Mouse (Mus musculus) MEL (cell line): ENCODE results near the gene Ano6. TPM values are rescaled to one million over a fixed set of nuclear protein-coding genes. Genes with fewer than 3 reads are reported as not detected.

Experiments
- DNase-seq: peaks from one replicate; pipeline ENCODE4 v3.0.0; 2011; ENCODE audit warnings: low read depth, low spot score
- H3K27ac ChIP-seq: 2 replicates; pipeline ENCODE4 v1.5.1; 2012; ENCODE audit warnings: low read depth, mild to moderate bottlenecking, control low read depth, low read length, moderate library complexity; ENCODE audit not compliant: control insufficient read depth
- H3K27me3 ChIP-seq, 2 experiments: fragments of 150-350 bp in 1 of 2; sonication (generic) in 1 of 2; 2 replicates each; pipeline ENCODE4 v1.6.1; 2012; ENCODE audit warnings: low read length in 2 of 2, mild to moderate bottlenecking in 2 of 2, improper control_type of control experiment in 1 of 2, moderate library complexity in 1 of 2; ENCODE audit not compliant: insufficient read depth in 2 of 2, control insufficient read depth in 1 of 2
- H3K36me3 ChIP-seq, 2 experiments: 2 replicates each; pipeline ENCODE4 v1.6.1; 2012 to 2014; ENCODE audit warnings: low read length in 2 of 2, improper control_type of control experiment in 1 of 2, inconsistent platforms in 1 of 2, mild to moderate bottlenecking in 1 of 2; ENCODE audit not compliant: insufficient read depth in 2 of 2, control insufficient read depth in 1 of 2
- H3K4me1 ChIP-seq, 2 experiments: fragments of 150-350 bp in 1 of 2; sonication (generic) in 1 of 2; 2 replicates each; pipeline ENCODE4 v1.6.1; 2012; ENCODE audit warnings: low read length in 2 of 2, improper control_type of control experiment in 1 of 2, mild to moderate bottlenecking in 1 of 2; ENCODE audit not compliant: insufficient read depth in 2 of 2, control insufficient read depth in 1 of 2
- H3K4me3 ChIP-seq, 2 experiments: fragments of 150-350 bp in 1 of 2; sonication (generic) in 1 of 2; 2 replicates each; pipeline ENCODE4 v1.5.1; 2012; ENCODE audit warnings: low read depth in 2 of 2, low read length in 2 of 2, mild to moderate bottlenecking in 2 of 2, moderate library complexity in 2 of 2, control low read depth in 1 of 2, improper control_type of control experiment in 1 of 2; ENCODE audit not compliant: control insufficient read depth in 1 of 2, insufficient read depth in 1 of 2
- H3K79me2 ChIP-seq: 2 replicates; pipeline ENCODE4 v1.6.1; 2012; ENCODE audit warnings: mild to moderate bottlenecking, low read length, moderate library complexity; ENCODE audit not compliant: control insufficient read depth, poor library complexity, insufficient read depth
- H3K9ac ChIP-seq: 2 replicates; pipeline ENCODE4 v1.6.1; 2012; ENCODE audit warnings: low read depth, mild to moderate bottlenecking, control low read depth, low read length, moderate library complexity; ENCODE audit not compliant: control insufficient read depth, poor library complexity, severe bottlenecking
- H3K9me3 ChIP-seq: fragments of 150-350 bp; sonication (generic); replicated peaks from 2 replicates; pipeline ENCODE4 v1.6.1; 2012; ENCODE audit warnings: mild to moderate bottlenecking, low read length, improper control_type of control experiment, moderate library complexity; ENCODE audit not compliant: insufficient read depth
- CHD1 ChIP-seq: IDR thresholded peaks from 2 replicates; pipeline ENCODE4 v1.6.1; 2012; ENCODE audit warnings: low read depth, mild to moderate bottlenecking, inconsistent platforms, low read length, improper control_type of control experiment
- CHD2 ChIP-seq: IDR thresholded peaks from 2 replicates; pipeline ENCODE4 v1.6.1; 2011; ENCODE audit warnings: low read length, improper control_type of control experiment
- CTCF ChIP-seq, 3 experiments: IDR thresholded peaks in 2 of 3; conservative IDR thresholded peaks in 1 of 3; 2 replicates each; pipeline ENCODE4 v1.5.1; 2011 to 2012; ENCODE audit warnings: low read length in 3 of 3, low read depth in 2 of 3, mild to moderate bottlenecking in 2 of 3, improper control_type of control experiment in 1 of 3, inconsistent platforms in 1 of 3, mixed read lengths in 1 of 3, moderate library complexity in 1 of 3; ENCODE audit not compliant: control insufficient read depth in 1 of 3, insufficient read depth in 1 of 3, poor library complexity in 1 of 3, severe bottlenecking in 1 of 3
- E2F4 ChIP-seq: IDR thresholded peaks from 2 replicates; pipeline ENCODE4 v1.6.1; 2011; ENCODE audit warnings: low read depth, low read length, improper control_type of control experiment, borderline replicate concordance
- ELF1 ChIP-seq: IDR thresholded peaks from 2 replicates; pipeline ENCODE4 v1.6.1; 2014; ENCODE audit warnings: low read depth, mild to moderate bottlenecking, inconsistent platforms, low read length, improper control_type of control experiment, moderate library complexity
- EP300 ChIP-seq, 2 experiments: IDR thresholded peaks; 2 replicates each; pipeline ENCODE4 v1.6.1; 2011; ENCODE audit warnings: improper control_type of control experiment in 2 of 2, low read length in 2 of 2, low read depth in 1 of 2, mild to moderate bottlenecking in 1 of 2
- GABPA ChIP-seq: IDR thresholded peaks from 2 replicates; pipeline ENCODE4 v1.6.1; 2012; ENCODE audit warnings: low read depth, mild to moderate bottlenecking, inconsistent platforms, low read length, improper control_type of control experiment, moderate library complexity
- GATA1 ChIP-seq: IDR thresholded peaks from 2 replicates; pipeline ENCODE4 v1.6.1; 2011; ENCODE audit warnings: low read depth, low read length, improper control_type of control experiment
- HCFC1 ChIP-seq: IDR thresholded peaks from 2 replicates; pipeline ENCODE4 v1.6.1; 2012; ENCODE audit warnings: low read depth, mild to moderate bottlenecking, inconsistent platforms, low read length, improper control_type of control experiment, moderate library complexity
- KAT2A ChIP-seq: conservative IDR thresholded peaks from 2 replicates; pipeline ENCODE4 v1.6.1; 2012; ENCODE audit warnings: low read depth, low read length, improper control_type of control experiment, inconsistent platforms
- MAFK ChIP-seq: IDR thresholded peaks from 2 replicates; pipeline ENCODE4 v1.6.1; 2011; ENCODE audit warnings: low read depth, mild to moderate bottlenecking, low read length, improper control_type of control experiment, borderline replicate concordance
- MAX ChIP-seq: IDR thresholded peaks from 2 replicates; pipeline ENCODE4 v1.6.1; 2011; ENCODE audit warnings: low read length, improper control_type of control experiment
- MEF2A ChIP-seq: IDR thresholded peaks from 2 replicates; pipeline ENCODE4 v1.6.1; 2014; ENCODE audit warnings: low read depth, mild to moderate bottlenecking, inconsistent platforms, low read length, improper control_type of control experiment; ENCODE audit not compliant: poor library complexity, insufficient replicate concordance, severe bottlenecking; ENCODE audit errors: extremely low read depth
- MYB ChIP-seq: IDR thresholded peaks from 2 replicates; pipeline ENCODE4 v1.6.1; 2011; ENCODE audit warnings: mild to moderate bottlenecking, low read depth, low read length, improper control_type of control experiment
- POLR2A ChIP-seq, 2 experiments: IDR thresholded peaks; 2 replicates each; pipeline ENCODE4 v1.6.1; 2011 to 2012; ENCODE audit warnings: low read length in 2 of 2, mild to moderate bottlenecking in 2 of 2, control low read depth in 1 of 2, improper control_type of control experiment in 1 of 2, low read depth in 1 of 2, moderate library complexity in 1 of 2; ENCODE audit not compliant: control insufficient read depth in 1 of 2, insufficient read depth in 1 of 2, poor library complexity in 1 of 2
- POLR2AphosphoS5 ChIP-seq: IDR thresholded peaks from 2 replicates; pipeline ENCODE4 v1.6.1; 2012; ENCODE audit warnings: low read depth, borderline replicate concordance, mild to moderate bottlenecking, inconsistent platforms, low read length, moderate library complexity, mixed read lengths
- SIN3A ChIP-seq: IDR thresholded peaks from 2 replicates; pipeline ENCODE4 v1.6.1; 2012; ENCODE audit warnings: low read length, improper control_type of control experiment, inconsistent platforms
- TBP ChIP-seq: IDR thresholded peaks from 2 replicates; pipeline ENCODE4 v1.8.0; 2011; ENCODE audit warnings: low read depth, low read length, improper control_type of control experiment
- USF2 ChIP-seq, 2 experiments: IDR thresholded peaks; 2 replicates each; pipeline ENCODE4 v1.6.1; 2011 to 2012; ENCODE audit warnings: improper control_type of control experiment in 2 of 2, low read length in 2 of 2, borderline replicate concordance in 1 of 2, inconsistent platforms in 1 of 2, low read depth in 1 of 2, mild to moderate bottlenecking in 1 of 2; ENCODE audit not compliant: insufficient read depth in 1 of 2
- ZKSCAN1 ChIP-seq: IDR thresholded peaks from 2 replicates; pipeline ENCODE4 v1.6.1; 2012; ENCODE audit warnings: low read depth, mild to moderate bottlenecking, inconsistent platforms, low read length, improper control_type of control experiment, moderate library complexity
- ZMIZ1 ChIP-seq: IDR thresholded peaks from 2 replicates; pipeline ENCODE4 v1.6.1; 2012; ENCODE audit warnings: low read depth, mild to moderate bottlenecking, inconsistent platforms, low read length, improper control_type of control experiment, moderate library complexity
- polyA plus RNA-seq, 2 experiments: library from polyadenylated mRNA; stranded (reverse) in 1 of 2; unstranded in 1 of 2; fragments of >175 nt in 1 of 2; fragments of >200 nt in 1 of 2; gene quantifications; 2 replicates each; pipeline versions ENCODE4 v1.2.1 to v1.2.4; 2012; ENCODE audit warnings: low replicate concordance in 2 of 2, low read depth in 1 of 2; ENCODE audit not compliant: insufficient read length in 2 of 2, insufficient read depth in 1 of 2, missing spikeins in 1 of 2
- total RNA-seq: library from RNA; depleted of rRNA; stranded (reverse); fragments of 300-350 nt; gene quantifications from 2 replicates; pipeline ENCODE4 v1.2.3, GENCODE M21; 2012

Ano6 gene
- total and polyA plus RNA-seq, 3 experiments = 54.8 to 66.6 (median 61.4) TPM

- Histone ChIP-seq H3K27me3 (no peaks in the 10 kb centered on the region), H3K36me3 (no peaks in the 10 kb centered on the region), H3K9me3 (no peaks in the 10 kb centered on the region), H3K4me3 (no peak overlapping the region), H3K4me1 (no peaks in the 10 kb centered on the region), H3K9ac (no peak overlapping the region), H3K27ac (no peak overlapping the region), H3K79me2 (no peaks in the 10 kb centered on the region)
- no peak for TF ChIP-seq MAFK
- DNase-seq = no peak
These were observed 223.9 kb downstream of the Ano6 start for GRCm38 (mm10) chr15:96014501-96014900.

GRCm38 (mm10) chr15:96020465-96020864, 229.8 kb downstream of the Ano6 start:
- no peaks in the 10 kb centered on the region for H3K36me3 ChIP-seq
- H3K4me3 ChIP-seq = no peak overlapping the region
- no peak for TF ChIP-seq TBP
- TF ChIP-seq ZKSCAN1 = no peak
- TF ChIP-seq MEF2A = no peak
- no peak for TF ChIP-seq ELF1
- TF ChIP-seq CHD1 = no peak
- no peak for TF ChIP-seq ZMIZ1
- TF ChIP-seq KAT2A = no peak
- TF ChIP-seq MAX = no peak
- no peak for TF ChIP-seq USF2 (IDR thresholded peaks at IDR 0.05; ENCODE audit: borderline replicate concordance in 1 of 2, insufficient read depth in 1 of 2, low read depth in 1 of 2, low read length in 2 of 2)
- no peak for TF ChIP-seq MYB
- no peak for TF ChIP-seq HCFC1
- TF ChIP-seq GABPA = no peak
- no peak for TF ChIP-seq E2F4
- no peak for TF ChIP-seq CTCF (IDR thresholded peaks at IDR 0.05 in 2 of 3, conservative IDR thresholded peaks at IDR 0.05 in 1 of 3; ENCODE audit: control insufficient read depth in 1 of 3, insufficient read depth in 1 of 3, low read depth in 2 of 3, low read length in 3 of 3, poor library complexity in 1 of 3, severe bottlenecking in 1 of 3)
- no peak for TF ChIP-seq CHD2
- no peak for TF ChIP-seq SIN3A
- TF ChIP-seq GATA1 = no peak
- TF ChIP-seq POLR2AphosphoS5 = no peak
- TF ChIP-seq EP300 (IDR thresholded peaks at IDR 0.05; ENCODE audit: low read depth in 1 of 2, low read length in 2 of 2) = no peak
- TF ChIP-seq POLR2A (IDR thresholded peaks at IDR 0.05; ENCODE audit: control insufficient read depth in 1 of 2, insufficient read depth in 1 of 2, low read depth in 1 of 2, low read length in 2 of 2, poor library complexity in 1 of 2) = no peak
- TF ChIP-seq, all 39 proteins: peak for 0
- H3K4me1 ChIP-seq = no peaks in the 10 kb centered on the region
- no peaks in the 10 kb centered on the region for H3K79me2 ChIP-seq
- H3K9me3 ChIP-seq = no peaks in the 10 kb centered on the region
- no peak overlapping the region for H3K9ac ChIP-seq
- H3K27me3 ChIP-seq = no peaks in the 10 kb centered on the region; a peak in 1 of 4 replicates
- no peak overlapping the region for H3K27ac ChIP-seq
- no peak for DNase-seq
